28 mouse cellular contexts compared by ENCODE assay signal in genomic region chr13:18485080-18485479, GRCm38 (mm10).
"Had no signal": no experiment of that assay in that cellular context is flagged by ENCODE, and none has a peak within 500 bp of the region (broad histone marks: within the 10 kb centered on the region; RNA-seq: fewer than 3 reads in every experiment).

No protein-coding gene starts in this region.

- H3K27ac ChIP-seq: embryonic facial prominence, embryonic 10.5 days; embryonic facial prominence, embryonic 12.5 days; embryonic facial prominence, embryonic 13.5 days; embryonic facial prominence, embryonic 15.5 days; forebrain, embryonic 10.5 days; forebrain, embryonic 12.5 days; forebrain, embryonic 13.5 days; forebrain, embryonic 15.5 days; gastrocnemius, adult 2 months; heart, adult 2 months; heart, embryonic 10.5 days had no signal

- ATAC-seq: forebrain, embryonic 13.5 days; forebrain, embryonic 14.5 days; forebrain, embryonic 15.5 days; forebrain, embryonic 16.5 days; forebrain, postnatal 0 days had no signal

- H3K27me3 ChIP-seq: embryonic facial prominence, embryonic 12.5 days; embryonic facial prominence, embryonic 13.5 days; embryonic facial prominence, embryonic 15.5 days; forebrain, embryonic 12.5 days; forebrain, embryonic 13.5 days; forebrain, embryonic 15.5 days had no signal

- H3K36me3 ChIP-seq: embryonic facial prominence, embryonic 10.5 days; embryonic facial prominence, embryonic 12.5 days; embryonic facial prominence, embryonic 13.5 days; embryonic facial prominence, embryonic 15.5 days; forebrain, embryonic 10.5 days; forebrain, embryonic 12.5 days; forebrain, embryonic 15.5 days; heart, embryonic 10.5 days had no signal

- H3K4me1 ChIP-seq: embryonic facial prominence, embryonic 10.5 days; embryonic facial prominence, embryonic 12.5 days; embryonic facial prominence, embryonic 13.5 days; embryonic facial prominence, embryonic 15.5 days; forebrain, embryonic 13.5 days; forebrain, embryonic 15.5 days; heart, embryonic 10.5 days had no signal

- H3K4me3 ChIP-seq: embryonic facial prominence, embryonic 10.5 days; embryonic facial prominence, embryonic 12.5 days; embryonic facial prominence, embryonic 13.5 days; embryonic facial prominence, embryonic 15.5 days; erythroblast, embryonic 14.5 days; forebrain, embryonic 10.5 days; forebrain, embryonic 12.5 days; forebrain, embryonic 13.5 days; forebrain, embryonic 15.5 days; gastrocnemius, adult 2 months; heart, adult 2 months; heart, embryonic 10.5 days had no signal

- H3K4me2 ChIP-seq: embryonic facial prominence, embryonic 12.5 days; embryonic facial prominence, embryonic 13.5 days; embryonic facial prominence, embryonic 15.5 days; forebrain, embryonic 12.5 days; forebrain, embryonic 13.5 days; forebrain, embryonic 15.5 days had no signal

- H3K9me3 ChIP-seq: embryonic facial prominence, embryonic 10.5 days; embryonic facial prominence, embryonic 12.5 days; embryonic facial prominence, embryonic 13.5 days; embryonic facial prominence, embryonic 15.5 days; forebrain, embryonic 10.5 days; forebrain, embryonic 12.5 days; forebrain, embryonic 13.5 days; forebrain, embryonic 15.5 days; heart, embryonic 10.5 days had no signal

- DNase-seq: cerebellum, adult 8-10 months; cerebellum, adult 9-10 months; cerebellum, adult 9-11 months; cerebellum, postnatal 10 days; cerebellum, postnatal 14 days; cerebellum, postnatal 25 days; cerebellum, postnatal 36 days; embryo, embryonic 11 days; forebrain, postnatal 0 days; gastrocnemius, adult 2 months; gastrocnemius, postnatal 10 days; gastrocnemius, postnatal 14 days; gastrocnemius, postnatal 25 days; gastrocnemius, postnatal 36 days; heart, adult 18-20 months; heart, adult 2 months had no signal

- H3K9ac ChIP-seq: embryonic facial prominence, embryonic 12.5 days; embryonic facial prominence, embryonic 13.5 days; embryonic facial prominence, embryonic 15.5 days; forebrain, embryonic 12.5 days; forebrain, embryonic 13.5 days; forebrain, embryonic 15.5 days; forebrain, postnatal 0 days had no signal
